Comparison of ENCODE assay signal across 3 mouse cellular contexts in the genomic region with DNA sequence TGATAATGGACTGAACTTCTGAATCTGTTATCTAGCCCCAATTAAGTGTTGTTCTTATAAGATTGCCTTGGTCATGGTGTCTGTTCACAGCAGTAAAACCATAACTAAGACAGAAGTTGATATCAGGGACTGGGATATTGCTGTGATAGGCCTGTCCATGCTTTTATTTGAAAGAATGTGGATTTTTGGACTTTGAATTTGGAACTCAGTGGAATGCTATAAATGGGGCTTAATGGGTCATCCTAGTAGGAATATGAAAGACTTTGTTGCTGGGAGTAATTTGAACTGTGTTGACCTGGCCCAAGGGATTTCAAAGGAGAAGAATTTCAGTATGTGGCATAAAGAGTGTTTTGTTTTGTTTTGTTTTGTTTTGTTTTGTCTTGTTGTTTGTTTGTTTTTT.
DNase-seq lines count a peak whose midpoint lies in the region; TF ChIP-seq lines count a peak whose summit lies in the region.
"Not testable (repeated sequence)": the region's sequence is repeated elsewhere in the genome, so short reads cannot be mapped to it uniquely, and the experiment has no call there.

No protein-coding gene starts in this region.

- not testable (repeated sequence) for H3K4me1 ChIP-seq in kidney, adult 2 months (ENCODE audit: control insufficient read depth, insufficient read depth, low read length); liver, adult 2 months (ENCODE audit: control insufficient read depth, insufficient read depth, low read length)

- H3K79me2 ChIP-seq in liver, adult 2 months (ENCODE audit: control insufficient read depth, insufficient read depth, low read length): not testable (repeated sequence)

- not testable (repeated sequence) for TF ChIP-seq CTCF in kidney, adult 2 months (conservative IDR thresholded peaks at IDR 0.05; ENCODE audit: insufficient read depth, insufficient read length, low read depth, low read length); liver, adult 2 months (IDR thresholded peaks at IDR 0.05; ENCODE audit: low read depth, low read length)

- not testable (repeated sequence) for H3K27me3 ChIP-seq in kidney, adult 2 months (replicated peaks; ENCODE audit: control insufficient read depth, insufficient read depth, low read length); liver, adult 2 months (ENCODE audit: control insufficient read depth, insufficient read depth, low read length)

- peak; percentile 62 for DNase-seq in kidney, adult 2 months
- DNase-seq in kidney, adult 9 months: peak; percentile 74
- peak; percentile 24 for DNase-seq in liver, adult 2 months (ENCODE audit: extremely low read depth, low read depth, low spot score)

- H3K9ac ChIP-seq in liver, adult 2 months (ENCODE audit: low read depth, low read length): not testable (repeated sequence)

- H3K4me3 ChIP-seq in kidney, adult 2 months (ENCODE audit: insufficient read depth, low read depth, low read length); liver, adult 2 months (ENCODE audit: insufficient read depth, low read depth, low read length): not testable (repeated sequence)

- TF ChIP-seq POLR2A in kidney, adult 2 months (IDR thresholded peaks at IDR 0.05; ENCODE audit: low read depth, low read length); liver, adult 2 months (IDR thresholded peaks at IDR 0.05; ENCODE audit: extremely low read depth, insufficient read depth, low read length): not testable (repeated sequence)

- not testable (repeated sequence) for H3K36me3 ChIP-seq in kidney, adult 2 months (ENCODE audit: control insufficient read depth, insufficient read depth, low read length); liver, adult 2 months (ENCODE audit: control insufficient read depth, insufficient read depth, low read length)

- not testable (repeated sequence) for H3K27ac ChIP-seq in kidney, adult 2 months (ENCODE audit: insufficient read depth, low read depth, low read length); liver, adult 2 months (replicated peaks; ENCODE audit: insufficient read depth, low read depth, low read length)

Comparison
In these comparisons a context has a peak if more than half of its experiments do, and no peak if none do; other contexts are left out.
1. DNase-seq: peak in every context shown above with its lines; median percentile 74 in kidney, adult 9 months; 62 in kidney, adult 2 months; 24 in liver, adult 2 months.